Mouse (Mus musculus) heart, adult 2 months (tissue): Measurements from ENCODE around the gene Onecut3.
A peak's percentile ranks its signal among the peaks of the same experiment; 100 is the strongest.

Source experiments
- CTCF ChIP-seq: fragments of 200-600 bp; IDR thresholded peaks from 2 replicates; pipeline ENCODE4 v1.8.1; 2022; ENCODE audit warnings: antibody characterized with exemption, mild to moderate bottlenecking, moderate library complexity
- EP300 ChIP-seq: fragments of 200-500 bp; IDR thresholded peaks from 2 replicates; pipeline ENCODE4 v1.6.1; 2011; ENCODE audit warnings: low read depth, low read length, control low read depth; ENCODE audit not compliant: insufficient read depth
- POLR2A ChIP-seq: fragments of 200-500 bp; IDR thresholded peaks from 2 replicates; pipeline ENCODE4 v1.6.1; 2011; ENCODE audit warnings: mild to moderate bottlenecking, low read depth, low read length, control low read depth; ENCODE audit not compliant: insufficient read depth

GRCm38 (mm10) chr10:80494732-80495131, at the start of gene Onecut3:
- TF ChIP-seq POLR2A (no peak), CTCF (peak; percentile 32), EP300 (no peak)
